Mouse (Mus musculus) layer of hippocampus, adult 2 months (tissue): ENCODE measurements at regions not wholly inside any gene's neighbourhood (a gene's known extent, or its start where the extent isn't known, plus 50 kb on each side); places are given as distances from the start of the nearest gene placed in this dataset.

ENCODE experiments used
- DNase-seq, 2 experiments: peaks; one replicate each; pipeline ENCODE4 v3.0.0; 2022; ENCODE audit warnings: low spot score in 2 of 2
- H3K27ac ChIP-seq: fragments of 200-600 bp; 2 replicates; pipeline ENCODE4 v1.8.1; 2022
- H3K4me3 ChIP-seq: fragments of 200-600 bp; 2 replicates; pipeline ENCODE4 v1.8.1; 2022; ENCODE audit warnings: mild to moderate bottlenecking
- CTCF ChIP-seq: fragments of 200-600 bp; conservative IDR thresholded peaks from 2 replicates; pipeline ENCODE4 v1.8.1; 2022; ENCODE audit warnings: antibody characterized with exemption, mild to moderate bottlenecking, moderate library complexity

- Histone ChIP-seq H3K4me3 (no peak overlapping the region), H3K27ac (no peak overlapping the region)
- no peak for DNase-seq
- TF ChIP-seq CTCF: no peak
Observed at GRCm38 (mm10) chr13:47430409-47430808, 308.0 kb downstream of the Rnf144b start.

GRCm38 (mm10) chr13:47435631-47436030 is 313.2 kb downstream of the Rnf144b start:
- Histone ChIP-seq H3K27ac (no peak overlapping the region), H3K4me3 (no peak overlapping the region)
- DNase-seq: no peak
- TF ChIP-seq CTCF: no peak

- H3K27ac ChIP-seq: no peak overlapping the region
- no peak for TF ChIP-seq CTCF
- no peak for DNase-seq
- no peak overlapping the region for H3K4me3 ChIP-seq
Observed at GRCm38 (mm10) chr13:47444876-47445275, 322.4 kb downstream of the Rnf144b start.

GRCm38 (mm10) chr13:47452186-47452760 is 329.8 kb downstream of the Rnf144b start:
- no peak for DNase-seq
- H3K4me3 ChIP-seq: no peak overlapping the region
- TF ChIP-seq CTCF: no peak
- H3K27ac ChIP-seq: no peak overlapping the region

GRCm38 (mm10) chr13:47462148-47462547 is 339.7 kb downstream of the Rnf144b start:
- no peak for DNase-seq
- TF ChIP-seq CTCF: no peak
- Histone ChIP-seq H3K27ac (no peak overlapping the region), H3K4me3 (no peak overlapping the region)

- DNase-seq: no peak
- Histone ChIP-seq H3K4me3 (no peak overlapping the region), H3K27ac (no peak overlapping the region)
- TF ChIP-seq CTCF: no peak
Observed at GRCm38 (mm10) chr13:47471543-47472213, 349.2 kb downstream of the Rnf144b start.

- no peak for DNase-seq
- TF ChIP-seq CTCF: no peak
- Histone ChIP-seq H3K4me3 (no peak overlapping the region), H3K27ac (no peak overlapping the region)
Observed at GRCm38 (mm10) chr13:47480159-47480558, 357.7 kb downstream of the Rnf144b start.

- DNase-seq: no peak
- H3K27ac ChIP-seq: no peak overlapping the region
- no peak overlapping the region for H3K4me3 ChIP-seq
- TF ChIP-seq CTCF: no peak
Observed at GRCm38 (mm10) chr13:47484819-47485218, 362.4 kb downstream of the Rnf144b start.

- no peak for DNase-seq
- H3K27ac ChIP-seq: no peak overlapping the region
- TF ChIP-seq CTCF: no peak
- H3K4me3 ChIP-seq: no peak overlapping the region
Observed at GRCm38 (mm10) chr13:47486111-47486510, 363.7 kb downstream of the Rnf144b start.

- Histone ChIP-seq H3K27ac (no peak overlapping the region), H3K4me3 (no peak overlapping the region)
- no peak for DNase-seq
- TF ChIP-seq CTCF: no peak
Observed at GRCm38 (mm10) chr13:47486658-47487057, 364.2 kb downstream of the Rnf144b start.

- no peak overlapping the region for H3K4me3 ChIP-seq
- H3K27ac ChIP-seq: no peak overlapping the region
- DNase-seq: no peak
- no peak for TF ChIP-seq CTCF
Observed at GRCm38 (mm10) chr13:47505380-47505955, 383.0 kb downstream of the Rnf144b start.

- DNase-seq: no peak
- Histone ChIP-seq H3K27ac (no peak overlapping the region), H3K4me3 (no peak overlapping the region)
- TF ChIP-seq CTCF: no peak
Observed at GRCm38 (mm10) chr13:47532935-47533334, 410.5 kb downstream of the Rnf144b start.

- TF ChIP-seq CTCF: 0 out of 2 replicates have a peak, but pooled peaks have one; percentile 25
- no peak for DNase-seq
- Histone ChIP-seq H3K4me3 (no peak overlapping the region), H3K27ac (no peak overlapping the region)
Observed at GRCm38 (mm10) chr13:47537156-47537555, 414.7 kb downstream of the Rnf144b start.

GRCm38 (mm10) chr13:47549626-47550025 is 427.2 kb downstream of the Rnf144b start:
- no peak for DNase-seq
- no peak overlapping the region for H3K27ac ChIP-seq
- no peak for TF ChIP-seq CTCF
- H3K4me3 ChIP-seq: no peak overlapping the region
